Mouse (Mus musculus): ENCODE results near the gene Tbc1d14.

Tbc1d14 gene

DNA sequence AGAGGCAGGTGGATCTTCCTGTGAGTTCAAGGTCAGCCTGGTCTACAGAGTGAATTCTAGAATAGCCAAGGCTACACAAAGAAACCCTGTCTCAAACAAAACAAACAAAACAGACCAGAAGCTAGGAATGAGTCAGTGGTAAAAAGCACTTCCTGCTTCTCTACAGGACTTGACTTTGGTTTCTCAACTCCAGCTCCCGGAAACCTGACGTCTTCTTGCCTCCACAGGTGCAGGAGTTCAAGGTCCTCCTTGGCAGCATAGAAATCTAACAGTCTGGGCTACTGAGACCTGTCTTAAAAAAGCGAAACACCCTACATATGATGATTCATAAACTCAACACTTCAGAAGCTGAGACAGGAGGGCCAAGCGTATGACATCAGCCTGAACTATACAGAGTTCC is 39.2 kb downstream of the Tbc1d14 start:
- DNase-seq (ENCODE audit: low spot score): no peak

DNA sequence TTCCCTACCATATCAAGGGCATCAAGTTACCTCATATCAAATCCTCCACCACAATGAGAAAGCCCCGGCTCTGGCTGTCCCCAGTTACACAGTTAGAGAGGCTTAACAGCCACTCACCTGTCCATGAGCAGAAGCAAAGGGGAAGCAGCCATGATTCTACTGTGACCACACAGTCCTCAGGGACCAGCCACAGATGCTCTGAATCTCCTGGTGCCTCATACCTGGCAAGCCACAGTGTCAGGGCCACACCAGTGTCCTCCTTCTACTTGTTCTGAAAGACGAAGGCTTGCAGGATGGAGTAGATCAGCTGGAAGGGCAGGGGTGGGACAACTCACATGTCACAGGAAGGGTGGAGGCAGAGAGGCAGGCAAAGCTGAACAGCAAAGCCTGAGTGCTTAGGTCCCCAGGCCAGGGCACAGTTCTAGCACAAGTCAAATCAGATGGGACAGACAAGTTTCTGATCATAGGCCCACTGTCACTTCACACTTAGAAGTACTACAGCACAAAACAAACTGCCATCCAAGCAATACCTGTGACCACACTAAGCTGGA is 39.9 kb downstream of the Tbc1d14 start:
- DNase-seq (ENCODE audit: low spot score): no peak

DNA sequence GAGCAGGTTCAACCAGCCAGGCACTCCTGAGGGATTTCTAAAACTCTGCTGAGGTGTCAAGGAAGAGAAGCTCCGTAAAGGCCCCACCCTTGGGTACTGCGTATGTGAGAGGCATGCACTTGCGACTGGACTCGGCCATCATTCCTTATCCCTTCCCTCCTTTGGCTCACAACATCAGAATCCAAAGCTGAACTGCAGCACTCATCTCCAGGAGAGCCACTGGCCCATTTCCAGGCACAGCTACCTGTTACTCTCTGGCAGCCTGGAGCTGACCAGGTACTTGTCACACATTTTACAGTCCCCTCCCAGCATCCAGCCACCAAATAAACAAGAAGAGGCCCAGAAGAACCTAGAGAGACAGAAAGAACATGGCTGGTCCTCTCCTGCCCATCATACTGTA is 40.7 kb downstream of the Tbc1d14 start:
- DNase-seq (ENCODE audit: low spot score): no peak

DNA sequence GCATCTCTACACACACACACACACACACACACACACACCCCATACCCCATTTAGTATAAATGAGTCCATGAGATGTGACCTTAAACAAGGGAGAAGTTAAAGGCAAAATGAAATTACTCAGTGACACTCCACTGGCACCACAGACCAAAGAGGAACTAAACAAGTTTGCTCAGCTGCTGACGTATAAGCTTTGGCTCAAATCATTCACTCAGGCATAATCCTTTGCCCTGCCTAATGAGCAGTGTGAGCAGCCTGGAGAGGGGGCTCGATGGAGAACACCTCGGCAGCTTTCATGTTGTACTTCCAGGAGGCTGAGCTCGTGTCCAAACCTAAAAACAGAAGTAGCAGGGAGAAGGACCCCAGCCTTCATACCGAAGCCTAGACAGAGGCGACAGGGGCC is 43.8 kb downstream of the Tbc1d14 start:
- no peak for DNase-seq (ENCODE audit: low spot score)

DNA sequence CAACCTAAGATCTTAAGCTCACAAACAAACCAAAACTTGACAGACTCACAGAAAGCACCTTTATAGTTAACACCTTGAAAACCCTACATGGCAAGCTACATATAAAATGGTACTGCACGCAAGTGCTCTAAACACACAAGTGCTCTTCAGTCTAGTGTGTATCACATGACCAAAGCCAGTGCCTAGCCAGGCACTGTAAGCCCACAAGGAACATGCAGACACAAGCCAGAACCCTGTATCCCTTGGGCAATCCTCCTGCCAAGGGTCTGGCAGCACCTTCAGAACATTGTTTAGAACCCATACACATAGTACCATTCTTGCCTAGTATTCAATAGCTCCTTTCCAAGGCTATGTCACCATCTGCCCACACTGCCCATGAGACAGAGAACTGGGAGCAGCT is 48.3 kb downstream of the Tbc1d14 start:
- no peak for DNase-seq (ENCODE audit: low spot score)

DNA sequence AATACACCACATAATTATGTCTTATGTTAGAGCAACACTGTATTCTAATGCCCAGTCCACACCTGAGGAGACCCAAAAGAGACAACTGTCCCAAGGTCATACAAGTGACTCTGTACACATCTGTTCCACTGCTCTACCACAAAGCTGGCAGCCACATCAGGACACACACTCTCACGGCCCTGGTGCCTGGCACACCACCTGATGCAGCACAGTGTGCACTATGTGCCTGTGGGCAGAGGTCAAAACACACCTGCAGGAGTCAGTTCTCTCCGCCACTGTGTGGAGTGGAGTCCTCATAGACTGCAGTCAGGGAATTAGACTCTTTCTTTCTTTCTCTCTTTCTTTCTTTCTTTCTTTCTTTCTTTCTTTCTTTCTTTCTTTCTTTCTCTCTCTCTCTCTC is 52.1 kb downstream of the Tbc1d14 start:
- no peak for DNase-seq (ENCODE audit: low spot score)

DNA sequence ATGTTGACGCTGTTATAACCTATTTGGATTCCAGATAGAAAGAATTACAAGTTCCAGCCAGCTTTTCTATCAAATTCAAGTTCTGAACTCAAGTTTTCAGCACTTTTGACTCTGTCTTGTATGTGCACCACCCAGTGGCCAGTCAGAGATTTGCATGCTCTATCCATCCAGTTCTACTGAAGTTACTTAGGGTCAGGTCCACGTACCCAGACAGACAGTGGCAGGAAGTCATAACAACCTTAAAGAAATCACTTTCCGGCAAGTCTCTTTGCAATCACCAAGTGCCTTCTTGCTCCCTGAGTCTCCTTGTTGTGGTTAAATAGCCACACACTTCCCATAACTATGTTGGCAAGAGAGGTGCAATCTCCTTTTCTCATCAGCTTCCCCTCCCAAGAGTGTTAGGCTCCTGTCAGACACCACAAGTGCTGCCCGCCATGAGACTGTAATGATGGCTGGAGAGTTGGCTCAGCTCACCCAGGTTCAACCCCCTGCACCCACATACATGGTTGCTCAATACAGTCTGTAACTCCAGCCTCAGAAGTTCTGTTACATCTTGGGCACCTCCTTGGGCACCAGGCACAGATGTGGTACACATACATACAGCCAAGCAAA is 54.4 kb downstream of the Tbc1d14 start:
- peak; percentile 59 for DNase-seq (ENCODE audit: low spot score)

DNA sequence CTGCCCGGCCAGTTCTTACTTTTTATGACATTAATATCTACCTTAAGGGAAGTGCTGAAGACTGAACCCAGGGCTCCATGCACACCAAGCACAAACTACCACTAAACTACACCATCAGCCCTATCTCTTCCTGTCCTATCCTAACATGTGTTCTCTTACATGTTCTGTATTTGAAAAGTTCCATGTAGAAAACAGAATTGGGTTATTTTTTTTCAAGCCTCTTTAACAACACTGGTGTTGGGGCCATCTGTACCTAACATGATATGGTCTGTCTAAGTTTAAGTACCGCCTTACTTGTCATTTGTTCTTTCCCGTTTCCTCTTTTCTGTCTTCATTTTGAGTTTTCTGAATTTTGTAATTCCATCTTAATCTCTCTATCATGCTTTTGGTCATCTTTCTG is 56.7 kb downstream of the Tbc1d14 start:
- DNase-seq (ENCODE audit: low spot score): no peak

DNA sequence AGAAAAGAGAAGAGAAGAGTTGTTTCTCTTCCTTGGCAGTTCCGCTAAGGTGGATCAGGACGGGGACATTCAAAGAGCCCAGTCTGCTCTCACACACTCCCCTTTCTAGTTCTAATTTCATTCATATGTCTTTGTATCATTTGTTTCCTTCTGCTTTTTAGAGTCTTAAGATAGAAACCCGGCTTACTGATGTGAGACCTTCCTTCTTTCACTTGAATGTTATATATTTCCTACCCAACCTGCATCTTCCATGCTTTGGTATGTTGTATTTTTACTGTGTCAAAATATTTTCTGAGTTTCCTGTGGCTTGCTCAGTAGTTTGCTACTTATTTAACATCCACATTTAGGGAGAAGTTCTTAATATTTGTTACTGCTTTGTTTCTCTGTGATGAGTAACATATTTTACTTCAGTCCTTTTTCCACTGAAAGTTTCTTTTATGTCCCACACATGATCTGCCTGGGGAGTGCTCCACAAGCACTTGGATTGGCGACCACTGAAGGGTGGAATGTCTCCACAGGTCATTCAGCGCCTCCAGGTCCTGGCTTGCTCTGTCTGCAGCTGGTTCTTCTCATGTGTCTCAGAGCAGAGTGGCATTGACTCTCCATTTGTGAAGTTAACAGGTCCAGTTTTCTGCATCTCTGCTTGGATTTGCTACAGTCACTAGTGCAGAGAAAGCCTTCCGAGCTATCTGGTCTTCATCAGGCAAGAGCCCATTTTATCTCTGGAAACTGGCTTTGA is 57.5 kb downstream of the Tbc1d14 start:
- no peak for DNase-seq (ENCODE audit: low spot score)

DNA sequence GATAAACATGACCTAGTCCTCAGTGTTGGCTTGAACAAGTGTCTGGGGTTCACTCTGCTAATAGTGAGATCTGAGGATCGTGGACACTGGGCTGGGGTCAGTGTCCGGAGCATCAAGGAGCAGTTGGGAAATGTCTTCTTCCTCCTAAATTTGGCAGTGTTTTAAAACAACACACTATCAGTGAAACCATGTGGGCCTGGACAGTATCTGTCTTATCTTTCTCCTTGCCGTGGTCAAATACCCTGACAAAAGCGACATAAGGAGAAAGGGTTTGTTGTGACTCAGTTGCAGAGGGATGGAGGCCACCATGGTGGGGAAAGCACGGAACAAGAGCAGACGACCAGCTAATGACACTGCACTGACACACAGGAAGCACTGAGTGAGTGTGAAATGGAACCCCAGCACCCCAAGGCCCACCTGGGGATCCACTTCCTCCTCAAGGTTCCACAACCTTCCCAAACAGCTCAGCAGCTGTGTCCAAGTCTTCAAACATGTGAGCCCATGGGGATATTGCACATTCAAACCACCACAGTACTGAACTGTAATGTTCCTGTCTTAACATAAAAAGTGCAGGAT is 58.5 kb downstream of the Tbc1d14 start:
- no peak for DNase-seq (ENCODE audit: low spot score)

DNA sequence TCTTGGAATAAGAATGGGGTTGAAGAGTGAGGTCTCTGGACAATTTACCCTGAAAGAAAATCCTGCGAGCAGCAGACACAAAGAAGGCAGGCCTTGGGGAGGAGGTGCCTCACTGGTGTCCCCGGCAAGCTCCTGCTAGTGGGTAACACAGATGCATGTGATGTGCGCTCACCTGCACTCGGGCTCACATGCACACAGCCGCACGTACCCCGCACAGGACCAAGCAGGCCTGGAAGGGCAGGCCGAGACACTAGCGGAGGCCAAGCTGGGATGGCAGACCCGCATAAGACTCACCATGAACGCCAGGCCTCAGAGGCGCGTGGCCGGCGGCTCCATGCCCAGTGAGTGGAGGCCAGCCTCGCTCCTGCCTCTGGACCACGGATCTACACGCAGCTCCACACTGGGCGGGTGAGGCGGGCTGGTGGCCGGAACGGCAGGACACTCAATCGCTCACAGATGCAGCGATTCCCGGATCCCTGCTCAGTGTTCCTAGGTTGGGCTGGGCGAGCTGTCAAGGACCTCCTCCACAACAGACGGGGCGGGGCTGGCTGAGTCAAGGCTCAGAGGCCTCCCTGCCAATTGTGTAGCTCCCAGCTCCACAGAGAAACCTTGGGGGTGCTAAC is 62.8 kb downstream of the Tbc1d14 start:
- peak; percentile 93 for DNase-seq (ENCODE audit: low spot score)

DNA sequence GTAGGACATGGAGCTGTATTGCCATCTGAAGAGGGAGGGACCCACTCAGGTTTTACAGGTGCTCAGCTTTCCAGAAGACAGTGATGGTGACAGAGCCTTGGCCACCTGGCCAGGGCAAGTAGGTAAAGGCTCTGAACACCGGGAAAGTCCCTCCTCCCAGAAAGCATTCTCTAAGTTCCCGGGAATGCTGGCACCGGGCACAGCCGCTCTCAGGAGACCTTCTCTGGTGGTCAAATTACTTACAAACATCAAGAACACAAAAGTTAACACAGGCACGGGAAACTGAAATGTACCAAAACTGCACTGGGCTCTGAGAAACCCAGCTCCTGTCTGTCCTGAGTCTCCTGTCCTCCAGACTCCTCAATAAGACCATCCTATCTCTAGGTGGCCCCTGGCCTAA is 63.4 kb downstream of the Tbc1d14 start:
- DNase-seq (ENCODE audit: low spot score): no peak

DNA sequence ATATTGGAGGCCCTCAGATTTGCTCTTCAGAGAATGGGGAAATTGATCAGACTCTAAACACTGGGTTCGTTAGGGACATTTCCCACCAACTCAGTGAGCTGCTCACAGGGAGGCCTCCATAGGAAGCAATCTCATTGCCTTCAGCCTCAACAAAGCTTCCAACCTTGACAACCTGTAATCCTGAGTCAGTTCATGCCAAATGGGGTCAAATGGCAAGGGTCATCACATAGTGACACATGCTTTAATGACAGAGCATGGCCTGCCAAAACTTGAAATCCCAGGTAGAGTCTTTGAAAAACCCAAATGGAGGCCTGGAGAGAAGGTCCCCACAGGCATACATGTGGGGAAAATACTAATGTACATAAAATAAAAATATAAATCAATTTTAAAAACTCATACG is 66.2 kb downstream of the Tbc1d14 start:
- no peak for DNase-seq (ENCODE audit: low spot score)

DNA sequence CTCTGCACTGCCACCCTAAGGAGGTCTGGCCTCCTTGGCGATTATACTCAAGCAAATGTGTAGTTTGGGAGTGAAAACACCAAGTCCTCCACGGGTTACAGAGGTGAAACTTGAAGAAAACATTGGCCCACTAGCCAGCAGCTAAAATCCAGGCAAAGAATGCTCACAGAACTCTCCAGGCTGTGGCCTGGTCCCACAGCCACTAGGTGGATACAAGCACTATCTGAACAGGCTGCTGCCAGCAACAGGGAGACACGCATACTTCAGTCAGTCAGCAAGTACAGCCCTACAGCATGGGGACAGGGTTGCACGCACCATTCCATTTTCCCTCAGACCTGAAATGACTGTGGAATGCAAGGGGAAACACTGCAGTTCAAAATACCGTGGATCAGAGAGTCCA is 66.8 kb downstream of the Tbc1d14 start:
- no peak for DNase-seq (ENCODE audit: low spot score)

DNA sequence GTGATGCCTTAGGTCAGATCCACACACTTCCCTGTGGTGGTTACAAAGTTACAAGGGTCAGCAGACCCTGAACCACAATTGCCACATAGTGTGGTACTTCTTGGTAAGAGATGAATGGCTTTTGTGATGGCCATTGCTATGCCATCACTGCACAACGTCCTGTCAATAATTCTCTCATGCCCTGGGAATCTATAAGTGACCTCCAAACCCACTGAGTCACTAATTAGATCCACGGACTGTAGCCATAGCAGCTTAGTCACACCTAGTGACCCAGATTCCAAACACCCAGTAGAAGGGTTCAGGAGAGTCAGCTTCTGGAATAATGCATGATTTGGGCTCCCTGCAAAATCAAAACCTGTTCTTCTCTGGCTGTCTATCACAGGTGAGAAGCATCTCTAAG is 67.9 kb downstream of the Tbc1d14 start:
- no peak for DNase-seq (ENCODE audit: low spot score)

DNA sequence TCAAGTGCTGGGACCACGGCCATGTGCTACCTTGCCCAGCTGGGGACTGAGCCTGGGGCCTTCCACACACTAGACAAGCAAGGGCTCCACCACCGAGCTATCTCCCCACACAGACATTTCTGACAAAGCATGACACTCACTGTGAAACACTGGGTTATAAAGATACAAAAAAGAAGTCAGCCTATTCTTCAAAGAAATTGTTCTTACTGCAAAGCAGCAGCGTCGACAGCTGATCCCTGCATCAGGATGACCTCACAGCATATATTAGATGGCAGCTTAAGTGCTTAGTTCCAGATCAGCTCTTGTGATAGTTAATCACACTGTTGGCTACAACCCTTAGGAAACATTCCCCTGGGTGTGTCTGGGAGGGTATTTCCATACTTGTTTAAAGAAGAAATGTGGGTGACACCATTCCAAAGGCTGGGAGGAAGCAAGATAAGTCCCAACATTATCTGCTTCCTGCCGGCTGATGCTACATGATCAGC is 69.8 kb downstream of the Tbc1d14 start:
- DNase-seq (ENCODE audit: low spot score): no peak

DNA sequence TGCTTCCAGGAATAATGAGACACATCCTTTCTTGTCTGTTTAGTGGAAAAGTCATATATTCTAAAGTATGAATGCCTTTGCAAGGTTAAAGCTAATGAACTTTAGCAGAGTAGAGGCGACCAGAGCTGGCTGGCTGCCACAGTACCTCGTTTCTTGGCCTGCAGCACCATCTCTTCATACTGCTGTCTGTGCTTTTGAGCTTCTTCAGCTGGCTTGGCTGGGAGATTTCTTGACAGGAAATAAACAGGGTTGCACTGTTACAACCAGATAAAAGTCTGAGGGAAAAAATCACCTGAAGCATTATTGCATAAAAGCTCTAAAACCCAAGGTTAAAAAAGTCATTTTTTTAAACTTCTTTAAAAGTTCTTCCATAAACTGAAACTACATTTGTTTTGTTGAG is 70.3 kb downstream of the Tbc1d14 start:
- DNase-seq (ENCODE audit: low spot score): no peak

DNA sequence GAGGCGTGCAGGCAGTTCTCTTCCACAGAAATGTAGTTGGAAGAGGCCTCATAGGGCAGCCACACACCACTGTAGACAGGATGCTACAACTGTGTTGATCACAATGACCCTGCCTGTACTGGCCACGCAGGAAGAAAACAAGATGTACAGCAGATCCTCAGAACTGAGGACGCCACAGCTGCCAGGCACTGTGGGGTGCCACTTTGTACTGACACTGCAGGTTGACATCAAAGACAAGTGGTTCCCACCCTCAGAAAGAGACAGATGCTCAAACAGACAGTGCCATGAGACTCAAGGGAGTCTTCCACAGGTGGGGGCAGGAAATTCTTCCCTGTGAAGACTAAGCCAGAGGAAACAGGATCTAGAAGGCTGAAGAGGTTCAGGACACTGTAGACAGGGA is 73.3 kb downstream of the Tbc1d14 start:
- no peak for DNase-seq (ENCODE audit: low spot score)

DNA sequence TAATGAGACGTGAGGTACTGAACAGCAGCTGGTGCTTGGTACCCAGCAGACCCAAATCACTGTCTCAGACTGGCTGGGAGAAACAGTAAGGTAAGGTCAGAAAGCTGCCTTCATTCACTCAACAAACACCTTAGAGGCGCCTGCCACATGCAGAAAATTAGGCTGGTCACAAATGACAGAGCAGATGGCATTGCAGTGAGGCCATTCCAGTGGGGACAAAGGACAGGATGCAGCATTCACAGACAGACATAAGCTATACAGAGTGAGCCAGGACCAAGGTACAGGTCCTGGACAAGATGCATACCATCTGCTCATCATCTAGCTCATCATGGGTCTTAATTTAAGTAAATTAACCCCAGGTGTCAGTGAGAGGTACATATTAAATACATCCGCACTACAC is 75.5 kb downstream of the Tbc1d14 start:
- DNase-seq (ENCODE audit: low spot score): no peak

DNA sequence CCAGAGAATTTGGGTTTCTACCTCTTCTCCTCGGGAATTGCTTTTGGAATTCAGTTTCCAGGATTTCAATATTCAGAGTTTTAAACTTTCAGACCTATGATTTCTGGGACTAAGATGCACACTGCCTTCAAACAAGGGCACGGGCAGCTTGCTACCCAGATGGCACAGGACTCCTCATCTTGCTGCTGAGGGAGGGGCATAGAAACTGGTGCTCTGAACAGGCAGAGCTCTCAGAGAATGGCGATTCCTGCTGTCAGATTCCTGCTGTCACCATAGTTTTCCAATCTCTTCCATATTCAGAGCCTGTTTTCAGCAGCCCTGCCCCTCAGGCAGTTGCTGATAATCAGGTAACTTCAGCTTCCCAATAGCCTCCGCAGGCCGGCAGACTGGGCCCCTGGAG is 77.5 kb downstream of the Tbc1d14 start:
- peak; percentile 39 for DNase-seq (ENCODE audit: low spot score)

DNA sequence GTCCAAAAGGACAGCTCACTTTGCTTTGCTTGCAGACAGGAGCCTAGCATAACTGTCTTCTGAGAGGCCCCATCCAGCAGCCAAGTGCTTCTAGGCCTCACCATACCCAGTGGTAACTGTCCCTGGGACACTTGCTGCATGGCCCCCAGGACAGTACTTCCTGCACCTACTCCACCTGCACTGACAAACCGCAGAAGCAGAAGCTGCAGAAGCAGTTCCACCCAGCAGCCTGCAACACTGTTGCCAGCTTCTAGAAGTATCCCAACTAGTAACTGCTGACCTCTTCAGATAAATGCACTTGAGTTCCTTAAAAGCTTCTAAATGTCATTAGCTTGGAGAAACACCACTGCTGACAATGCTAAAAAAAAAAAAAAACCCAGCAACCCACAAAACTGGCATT is 78.0 kb downstream of the Tbc1d14 start:
- no peak for DNase-seq (ENCODE audit: low spot score)

DNA sequence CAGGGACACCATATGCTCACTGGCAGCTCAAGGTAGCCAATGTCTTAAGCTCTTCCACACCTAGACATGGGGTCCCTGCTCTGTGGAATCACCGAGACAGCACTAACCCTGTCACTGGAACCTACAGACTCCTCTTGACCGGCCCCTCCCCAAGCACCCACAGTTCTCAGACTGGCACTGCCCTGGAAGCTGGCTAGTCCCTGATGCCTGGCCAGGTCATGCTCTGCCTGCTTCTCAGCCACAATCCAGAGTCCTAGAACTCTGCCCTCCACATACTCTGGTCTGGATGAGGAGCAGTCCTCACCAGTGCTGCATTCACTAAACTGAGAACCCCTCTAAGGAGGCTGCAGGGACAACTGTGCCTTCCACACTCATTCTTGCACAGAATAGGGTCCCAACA is 82.1 kb downstream of the Tbc1d14 start:
- no peak for DNase-seq (ENCODE audit: low spot score)

DNA sequence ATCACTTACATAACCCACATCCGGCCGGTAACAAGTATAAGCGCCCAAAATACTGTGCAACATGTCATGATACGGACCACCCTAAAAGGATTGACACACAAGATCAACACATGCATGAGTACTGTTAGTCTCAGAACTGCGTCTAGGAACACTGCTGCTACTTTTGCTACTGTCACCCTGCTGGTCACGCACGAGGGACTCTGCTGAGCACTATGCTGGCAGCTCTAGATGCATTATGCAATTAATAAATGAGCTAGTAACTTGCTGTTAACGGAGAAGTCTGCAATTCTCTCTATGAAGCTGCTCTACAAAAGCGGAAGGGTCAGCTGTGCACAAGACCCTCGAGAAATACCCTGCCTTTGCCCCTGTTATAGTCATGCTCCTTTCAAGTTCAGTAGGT is 84.7 kb downstream of the Tbc1d14 start:
- no peak for DNase-seq (ENCODE audit: low spot score)

Data from layer of hippocampus, adult 11-12 months (tissue).